Mouse (Mus musculus): Measurements from ENCODE around the gene Bptf. TPM values are rescaled to one million over a fixed set of nuclear protein-coding genes. Genes with fewer than 3 reads are reported as not detected.
A peak's percentile ranks its signal among the peaks of the same experiment; 100 is the strongest.
"Not testable (repeated sequence)": the region's sequence is repeated elsewhere in the genome, so short reads cannot be mapped to it uniquely, and the experiment has no call there.

Gene Bptf
- polyA plus RNA-seq, 1 experiment from 2014 or later = 42.7 TPM

GRCm38 (mm10) chr11:107024406-107024805, 107.5 kb downstream of the Bptf start:
- H3K27me3 ChIP-seq = no peaks in the 10 kb centered on the region
- no peaks in the 10 kb centered on the region for H3K9me3 ChIP-seq (replicated peaks)
- H3K9ac ChIP-seq = peak overlapping the region; percentile 75; the same call in 1 of the 2 replicates
- 72% methylated on average over 4 of the region's 4 CpGs for WGBS
- no peaks in the 10 kb centered on the region for H3K36me3 ChIP-seq (ENCODE audit: poor library complexity, severe bottlenecking)
- ATAC-seq = no peak
- H3K4me1 ChIP-seq = peaks cover 36% of the 10 kb centered on the region
- peak overlapping the region; percentile 90 for H3K4me2 ChIP-seq
- H3K4me3 ChIP-seq = peak overlapping the region; percentile 53; the same call in 1 of the 2 replicates
- no peak overlapping the region for H3K27ac ChIP-seq

GRCm38 (mm10) chr11:107022050-107022683, 109.8 kb downstream of the Bptf start:
- H3K4me2 ChIP-seq = no peak overlapping the region
- H3K27ac ChIP-seq = no peak overlapping the region
- H3K9ac ChIP-seq = no peak overlapping the region
- ATAC-seq = no peak
- H3K4me1 ChIP-seq = peaks cover 30% of the 10 kb centered on the region
- H3K27me3 ChIP-seq = no peaks in the 10 kb centered on the region
- 93% methylated on average over 13 of the region's 13 CpGs for WGBS
- no peaks in the 10 kb centered on the region for H3K9me3 ChIP-seq (replicated peaks)
- H3K4me3 ChIP-seq = no peak overlapping the region
- H3K36me3 ChIP-seq (ENCODE audit: poor library complexity, severe bottlenecking) = no peaks in the 10 kb centered on the region

GRCm38 (mm10) chr11:107019722-107020121, 112.2 kb downstream of the Bptf start:
- not testable (repeated sequence) for ATAC-seq; H3K4me3 ChIP-seq; H3K27ac ChIP-seq; H3K27me3 ChIP-seq; H3K36me3 ChIP-seq (ENCODE audit: poor library complexity, severe bottlenecking); H3K9me3 ChIP-seq (replicated peaks); H3K4me2 ChIP-seq; H3K9ac ChIP-seq; H3K4me1 ChIP-seq
- 94% methylated on average over 5 of the region's 5 CpGs for WGBS

GRCm38 (mm10) chr11:107019318-107019717, 112.6 kb downstream of the Bptf start:
- Histone ChIP-seq H3K4me1 (peaks cover 2% of the 10 kb centered on the region; the same call in 1 of the 2 replicates), H3K9ac (no peak overlapping the region), H3K4me2 (no peak overlapping the region), H3K27ac (no peak overlapping the region), H3K4me3 (no peak overlapping the region), H3K27me3 (no peaks in the 10 kb centered on the region), H3K36me3 (ENCODE audit: poor library complexity, severe bottlenecking) (no peaks in the 10 kb centered on the region), H3K9me3 (replicated peaks) (no peaks in the 10 kb centered on the region)
- 37% methylated on average over 4 of the region's 4 CpGs for WGBS
- ATAC-seq = no peak

- 36% methylated on average over 8 of the region's 8 CpGs for WGBS
- no peak for ATAC-seq
- Histone ChIP-seq H3K9me3 (replicated peaks) (no peaks in the 10 kb centered on the region), H3K9ac (no peak overlapping the region), H3K27ac (no peak overlapping the region), H3K4me3 (no peak overlapping the region), H3K27me3 (no peaks in the 10 kb centered on the region), H3K4me1 (no peaks in the 10 kb centered on the region), H3K4me2 (no peak overlapping the region), H3K36me3 (ENCODE audit: poor library complexity, severe bottlenecking) (no peaks in the 10 kb centered on the region)
Measured at GRCm38 (mm10) chr11:107018606-107019005, 113.3 kb downstream of the Bptf start.

GRCm38 (mm10) chr11:107017339-107017886, 114.5 kb downstream of the Bptf start:
- Histone ChIP-seq H3K36me3 (ENCODE audit: poor library complexity, severe bottlenecking) (no peaks in the 10 kb centered on the region), H3K4me3 (no peak overlapping the region), H3K4me2 (no peak overlapping the region), H3K9ac (no peak overlapping the region), H3K4me1 (no peaks in the 10 kb centered on the region), H3K27ac (no peak overlapping the region), H3K27me3 (no peaks in the 10 kb centered on the region), H3K9me3 (replicated peaks) (no peaks in the 10 kb centered on the region)
- WGBS = 61% methylated on average over 6 of the region's 6 CpGs
- no peak for ATAC-seq

- 88% methylated on average over 1 of the region's 1 CpGs for WGBS
- no peaks in the 10 kb centered on the region for H3K9me3 ChIP-seq (replicated peaks)
- no peak for ATAC-seq
- H3K9ac ChIP-seq = no peak overlapping the region
- H3K4me2 ChIP-seq = no peak overlapping the region
- H3K36me3 ChIP-seq (ENCODE audit: poor library complexity, severe bottlenecking) = no peaks in the 10 kb centered on the region
- H3K4me3 ChIP-seq = no peak overlapping the region
- H3K27me3 ChIP-seq = no peaks in the 10 kb centered on the region
- H3K4me1 ChIP-seq = peaks cover 3% of the 10 kb centered on the region
- no peak overlapping the region for H3K27ac ChIP-seq
Measured at GRCm38 (mm10) chr11:107016893-107017292, 115.0 kb downstream of the Bptf start.

- not testable (repeated sequence) for H3K4me2 ChIP-seq; H3K27ac ChIP-seq; H3K9me3 ChIP-seq (replicated peaks); H3K4me3 ChIP-seq; ATAC-seq; H3K9ac ChIP-seq; H3K36me3 ChIP-seq (ENCODE audit: poor library complexity, severe bottlenecking); H3K27me3 ChIP-seq
- peaks cover 11% of the 10 kb centered on the region for H3K4me1 ChIP-seq
- WGBS = 69% methylated on average over 11 of the region's 11 CpGs
Measured at GRCm38 (mm10) chr11:107015535-107016187, 116.3 kb downstream of the Bptf start.

GRCm38 (mm10) chr11:107014597-107015309, 117.2 kb downstream of the Bptf start:
- no peaks in the 10 kb centered on the region for H3K9me3 ChIP-seq (replicated peaks)
- peaks cover 11% of the 10 kb centered on the region for H3K4me1 ChIP-seq
- H3K4me2 ChIP-seq = no peak overlapping the region
- WGBS = 48% methylated on average over 14 of the region's 14 CpGs
- no peaks in the 10 kb centered on the region for H3K36me3 ChIP-seq (ENCODE audit: poor library complexity, severe bottlenecking)
- no peaks in the 10 kb centered on the region for H3K27me3 ChIP-seq
- no peak overlapping the region for H3K27ac ChIP-seq
- H3K4me3 ChIP-seq = no peak overlapping the region
- no peak for ATAC-seq
- no peak overlapping the region for H3K9ac ChIP-seq

- Histone ChIP-seq H3K27me3 (no peaks in the 10 kb centered on the region), H3K9me3 (replicated peaks) (no peaks in the 10 kb centered on the region), H3K9ac (no peak overlapping the region), H3K27ac (no peak overlapping the region), H3K36me3 (ENCODE audit: poor library complexity, severe bottlenecking) (no peaks in the 10 kb centered on the region), H3K4me2 (no peak overlapping the region), H3K4me3 (no peak overlapping the region), H3K4me1 (peaks cover 11% of the 10 kb centered on the region)
- ATAC-seq = no peak
- WGBS = 80% methylated on average over 11 of the region's 11 CpGs
Measured at GRCm38 (mm10) chr11:107014020-107014585, 117.8 kb downstream of the Bptf start.

- Histone ChIP-seq H3K4me2 (peak overlapping the region; percentile 65), H3K27ac (peak overlapping the region; percentile 90), H3K36me3 (ENCODE audit: poor library complexity, severe bottlenecking) (no peaks in the 10 kb centered on the region), H3K9me3 (replicated peaks) (no peaks in the 10 kb centered on the region), H3K4me1 (peaks cover 11% of the 10 kb centered on the region), H3K4me3 (peak overlapping the region; percentile 60), H3K9ac (peak overlapping the region; percentile 79), H3K27me3 (no peaks in the 10 kb centered on the region)
- peak; percentile 97 for ATAC-seq
- WGBS = under 1% methylated on average over 37 of the region's 37 CpGs
Measured at GRCm38 (mm10) chr11:107012324-107013017, 119.5 kb downstream of the Bptf start.
